Mouse (Mus musculus) embryo, embryonic 11.5 days (tissue): ENCODE data around the gene Il27ra.
"Not testable (repeated sequence)": the region's sequence is repeated elsewhere in the genome, so short reads cannot be mapped to it uniquely, and the experiment has no call there.

Experiments
- DNase-seq: peaks from one replicate; pipeline ENCODE4 v3.0.0-alpha.2; 2012; ENCODE audit warnings: low read depth, low spot score

Gene Il27ra

GRCm38 (mm10) chr8:83996567-83997505 lies 45.6 kb downstream of the Il27ra start:
- peak; percentile 84 for DNase-seq

GRCm38 (mm10) chr8:83995973-83996372 lies 46.4 kb downstream of the Il27ra start:
- no peak for DNase-seq

- DNase-seq = no peak
Observed at GRCm38 (mm10) chr8:83994030-83994429, 48.4 kb downstream of the Il27ra start.

- no peak for DNase-seq
Observed at GRCm38 (mm10) chr8:83992488-83992887, 49.9 kb downstream of the Il27ra start.

- no peak for DNase-seq
Observed at GRCm38 (mm10) chr8:83990170-83990569, 52.2 kb downstream of the Il27ra start.

GRCm38 (mm10) chr8:83989243-83989642 lies 53.1 kb downstream of the Il27ra start:
- no peak for DNase-seq

- not testable (repeated sequence) for DNase-seq
Observed at GRCm38 (mm10) chr8:83983222-83983621, 59.2 kb downstream of the Il27ra start.

- no peak for DNase-seq
Observed at GRCm38 (mm10) chr8:83982449-83982848, 59.9 kb downstream of the Il27ra start.

GRCm38 (mm10) chr8:83981533-83981932 lies 60.9 kb downstream of the Il27ra start:
- DNase-seq = no peak

GRCm38 (mm10) chr8:83980845-83981244 lies 61.5 kb downstream of the Il27ra start:
- DNase-seq = no peak
